Mouse (Mus musculus) bone marrow macrophage, adult 2 months (primary cell): ENCODE measurements around the gene Golim4. TPM values are rescaled to one million over a fixed set of nuclear protein-coding genes. Genes with fewer than 3 reads are reported as not detected.

Experiments
- H3K27ac ChIP-seq: 2 replicates; pipeline ENCODE4 v1.5.1; 2012; ENCODE audit warnings: low read depth, low read length; ENCODE audit not compliant: insufficient read depth
- H3K4me1 ChIP-seq: 2 replicates; pipeline ENCODE4 v1.6.1; 2012; ENCODE audit warnings: low read length; ENCODE audit not compliant: control insufficient read depth, insufficient read depth
- H3K4me3 ChIP-seq: 2 replicates; pipeline ENCODE4 v1.5.1; 2012; ENCODE audit warnings: mild to moderate bottlenecking, low read length, moderate library complexity; ENCODE audit not compliant: insufficient read depth
- CTCF ChIP-seq: IDR thresholded peaks from 2 replicates; pipeline ENCODE4 v1.5.1; 2012; ENCODE audit warnings: low read depth, mild to moderate bottlenecking, low read length, moderate library complexity
- POLR2A ChIP-seq: IDR thresholded peaks from 2 replicates; pipeline ENCODE4 v1.6.1; 2012; ENCODE audit warnings: mild to moderate bottlenecking, low read depth, low read length, borderline replicate concordance
- polyA plus RNA-seq: library from polyadenylated mRNA; stranded (reverse); fragments of >200 nt; gene quantifications from 2 replicates; pipeline ENCODE4 v1.2.4, GENCODE M21; 2012; ENCODE audit not compliant: missing spikeins, insufficient read depth, insufficient read length

The Golim4 gene
- polyA plus RNA-seq, 1 experiment = 19.7 TPM

DNA sequence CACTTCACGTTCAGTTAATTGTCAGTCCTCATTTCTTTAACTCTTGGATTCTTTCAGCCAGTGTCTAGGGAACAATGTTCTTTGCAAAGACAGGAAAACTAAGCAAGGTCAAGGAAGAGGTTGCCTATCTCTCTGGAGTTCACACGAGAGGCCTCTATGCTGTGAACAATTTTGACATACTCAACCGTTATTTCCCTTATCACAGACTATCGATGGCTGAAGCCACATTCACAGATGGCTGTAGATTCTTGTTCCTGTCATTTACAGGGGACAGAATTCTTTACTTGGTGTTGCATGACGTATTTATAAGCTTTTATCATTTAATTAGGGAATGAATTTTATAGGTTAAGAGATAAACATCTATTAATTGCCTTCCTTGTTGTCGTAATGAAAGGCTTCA lies 5.9 kb downstream of the Golim4 start:
- Histone ChIP-seq H3K4me1 (peaks cover 19% of the 10 kb centered on the region), H3K27ac (no peak overlapping the region), H3K4me3 (no peak overlapping the region)
- TF ChIP-seq POLR2A (no peak), CTCF (no peak)

- Histone ChIP-seq H3K4me3 (no peak overlapping the region), H3K27ac (no peak overlapping the region), H3K4me1 (peaks cover 13% of the 10 kb centered on the region)
- TF ChIP-seq CTCF (no peak), POLR2A (no peak)
These were observed 7.4 kb downstream of the Golim4 start for GRCm38 (mm10) chr3:75949358-75949757.

GRCm38 (mm10) chr3:75948541-75949095 lies 8.1 kb downstream of the Golim4 start:
- TF ChIP-seq POLR2A = no peak
- no peak for TF ChIP-seq CTCF
- Histone ChIP-seq H3K4me3 (no peak overlapping the region), H3K4me1 (peaks cover 11% of the 10 kb centered on the region), H3K27ac (no peak overlapping the region)

- Histone ChIP-seq H3K27ac (no peak overlapping the region), H3K4me1 (peaks cover 11% of the 10 kb centered on the region), H3K4me3 (no peak overlapping the region)
- TF ChIP-seq POLR2A = no peak
- no peak for TF ChIP-seq CTCF
These were observed 8.7 kb downstream of the Golim4 start for GRCm38 (mm10) chr3:75948003-75948402.

DNA sequence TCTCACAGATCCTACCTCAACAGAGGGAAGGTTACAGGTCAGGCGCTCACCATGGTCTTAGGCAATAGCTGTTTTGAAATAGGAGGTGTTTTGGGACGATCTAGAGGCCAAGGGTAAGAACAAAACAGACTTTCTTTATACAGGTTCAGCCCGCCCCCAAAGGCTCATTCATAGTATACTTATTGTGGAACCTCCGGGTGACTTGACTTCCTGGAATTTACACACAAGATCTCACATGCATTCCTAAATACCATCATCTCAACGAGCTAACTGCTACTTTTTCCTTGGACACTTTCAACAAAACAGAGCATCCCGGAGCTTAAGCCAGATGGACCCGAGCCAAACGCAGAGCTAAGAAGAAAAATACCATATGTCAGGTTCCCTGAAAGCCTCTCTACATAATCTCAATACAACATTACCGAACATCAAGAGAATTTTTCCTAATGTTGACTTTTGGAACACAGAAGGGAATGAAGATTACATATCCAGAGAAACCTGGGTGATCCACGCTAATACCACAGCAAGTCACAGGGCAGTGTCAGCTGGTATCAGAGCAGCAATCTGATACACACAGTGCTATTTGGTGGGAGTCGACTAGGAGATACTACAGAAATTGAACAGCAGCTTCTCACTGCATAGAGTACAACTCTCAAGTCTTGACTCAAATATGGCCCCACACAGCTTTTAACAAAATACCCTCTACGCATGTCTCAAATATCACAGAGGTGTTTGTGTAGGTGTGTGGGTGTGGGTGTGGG lies 14.3 kb downstream of the Golim4 start:
- peaks cover 6% of the 10 kb centered on the region for H3K4me1 ChIP-seq
- no peak overlapping the region for H3K27ac ChIP-seq
- TF ChIP-seq CTCF (no peak), POLR2A (no peak)
- H3K4me3 ChIP-seq = no peak overlapping the region

GRCm38 (mm10) chr3:75941864-75942263 lies 14.9 kb downstream of the Golim4 start:
- Histone ChIP-seq H3K4me3 (no peak overlapping the region), H3K27ac (no peak overlapping the region), H3K4me1 (peaks cover 2% of the 10 kb centered on the region)
- TF ChIP-seq POLR2A (no peak), CTCF (no peak)

DNA sequence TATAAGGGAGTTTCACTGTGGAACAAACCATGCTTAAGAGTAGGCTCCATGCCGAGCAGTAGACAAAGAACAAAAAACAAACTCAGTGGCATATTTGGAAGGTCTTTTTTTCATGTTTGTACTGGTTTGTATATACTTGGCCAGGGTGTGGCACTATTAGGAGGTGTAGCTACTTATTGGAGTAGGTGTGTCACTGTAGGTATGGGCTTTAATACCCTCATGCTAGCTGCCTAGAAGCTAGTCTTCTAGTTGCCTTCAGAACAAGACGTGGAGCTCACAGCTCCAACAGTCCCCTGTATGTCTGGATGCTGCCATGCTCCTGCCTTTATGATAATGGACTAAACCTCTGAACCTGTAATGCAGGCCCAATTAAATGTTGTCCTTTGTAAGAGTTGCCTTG lies 20.6 kb downstream of the Golim4 start:
- H3K27ac ChIP-seq = no peak overlapping the region
- no peak overlapping the region for H3K4me3 ChIP-seq
- H3K4me1 ChIP-seq = no peaks in the 10 kb centered on the region
- no peak for TF ChIP-seq CTCF
- no peak for TF ChIP-seq POLR2A

GRCm38 (mm10) chr3:75930659-75931225 lies 26.0 kb downstream of the Golim4 start:
- no peak overlapping the region for H3K4me3 ChIP-seq
- H3K27ac ChIP-seq = no peak overlapping the region
- no peak for TF ChIP-seq POLR2A
- TF ChIP-seq CTCF = no peak
- H3K4me1 ChIP-seq = no peaks in the 10 kb centered on the region

- Histone ChIP-seq H3K4me3 (no peak overlapping the region), H3K4me1 (no peaks in the 10 kb centered on the region), H3K27ac (no peak overlapping the region)
- TF ChIP-seq POLR2A = no peak
- no peak for TF ChIP-seq CTCF
These were observed 26.7 kb downstream of the Golim4 start for GRCm38 (mm10) chr3:75929926-75930548.

DNA sequence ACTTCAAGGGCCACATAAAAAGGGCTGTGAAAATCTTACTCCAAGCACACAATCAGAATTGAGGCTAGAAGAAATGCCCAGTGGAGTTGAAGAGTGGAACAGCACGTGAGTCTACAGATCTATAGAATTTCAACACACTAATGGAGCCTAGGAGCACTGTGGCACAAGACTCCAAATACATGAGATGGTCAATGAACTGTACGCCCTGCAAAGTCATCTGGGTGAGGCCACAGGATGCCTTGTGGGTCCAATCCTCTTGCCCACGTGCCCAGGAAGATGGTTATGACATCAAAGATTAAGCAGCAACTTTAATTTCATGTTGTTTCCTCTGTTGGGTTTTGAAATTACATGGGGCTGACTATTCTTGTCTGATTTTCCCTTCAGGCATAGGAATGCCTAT lies 30.4 kb downstream of the Golim4 start:
- no peak for TF ChIP-seq CTCF
- TF ChIP-seq POLR2A = no peak
- no peaks in the 10 kb centered on the region for H3K4me1 ChIP-seq
- no peak overlapping the region for H3K27ac ChIP-seq
- no peak overlapping the region for H3K4me3 ChIP-seq
